Mouse (Mus musculus): ENCODE data around the gene Kcnh8. TPM values are rescaled to one million over a fixed set of nuclear protein-coding genes. Genes with fewer than 3 reads are reported as not detected.

The Kcnh8 gene
- not detected in 2 replicates for polyA plus RNA-seq (2015; fragmentation: Nextera tagmentation; extraction: Ambion mirVana)

- Histone ChIP-seq H3K9ac (no peak within 1 kb of the TSS), H3K4me2 (peak within 1 kb of the TSS; percentile 45; the same call in 1 of the 2 replicates), H3K4me3 (replicated peaks) (no peak within 1 kb of the TSS), H3K4me1 (replicated peaks) (no peaks in the 10 kb centered on the region), H3K36me3 (replicated peaks) (no peaks in the 10 kb centered on the region), H3K9me3 (replicated peaks) (no peaks in the 10 kb centered on the region), H3K27ac (replicated peaks) (no peak within 1 kb of the TSS), H3K27me3 (peaks cover 37% of the 10 kb centered on the region)
- ATAC-seq (ENCODE audit: insufficient read depth): no peak
- WGBS (ENCODE audit: insufficient replicate concordance): 2% methylated on average over 40 of the region's 40 CpGs
Measured at GRCm38 (mm10) chr17:52602093-52602780, at the start of gene Kcnh8. TSS of gene Kcnh8 (plus strand) at chr17:52602709.

- Histone ChIP-seq H3K27me3 (no peaks in the 10 kb centered on the region), H3K9ac (no peak overlapping the region), H3K4me3 (replicated peaks) (no peak overlapping the region), H3K9me3 (replicated peaks) (no peaks in the 10 kb centered on the region), H3K36me3 (replicated peaks) (no peaks in the 10 kb centered on the region), H3K4me1 (replicated peaks) (no peaks in the 10 kb centered on the region), H3K27ac (replicated peaks) (no peak overlapping the region), H3K4me2 (no peak overlapping the region)
- no peak for ATAC-seq (ENCODE audit: insufficient read depth)
- 20% methylated on average over 13 of the region's 13 CpGs for WGBS (ENCODE audit: insufficient replicate concordance)
Measured at GRCm38 (mm10) chr17:52559961-52560720, 42.4 kb upstream of the Kcnh8 start.

DNA sequence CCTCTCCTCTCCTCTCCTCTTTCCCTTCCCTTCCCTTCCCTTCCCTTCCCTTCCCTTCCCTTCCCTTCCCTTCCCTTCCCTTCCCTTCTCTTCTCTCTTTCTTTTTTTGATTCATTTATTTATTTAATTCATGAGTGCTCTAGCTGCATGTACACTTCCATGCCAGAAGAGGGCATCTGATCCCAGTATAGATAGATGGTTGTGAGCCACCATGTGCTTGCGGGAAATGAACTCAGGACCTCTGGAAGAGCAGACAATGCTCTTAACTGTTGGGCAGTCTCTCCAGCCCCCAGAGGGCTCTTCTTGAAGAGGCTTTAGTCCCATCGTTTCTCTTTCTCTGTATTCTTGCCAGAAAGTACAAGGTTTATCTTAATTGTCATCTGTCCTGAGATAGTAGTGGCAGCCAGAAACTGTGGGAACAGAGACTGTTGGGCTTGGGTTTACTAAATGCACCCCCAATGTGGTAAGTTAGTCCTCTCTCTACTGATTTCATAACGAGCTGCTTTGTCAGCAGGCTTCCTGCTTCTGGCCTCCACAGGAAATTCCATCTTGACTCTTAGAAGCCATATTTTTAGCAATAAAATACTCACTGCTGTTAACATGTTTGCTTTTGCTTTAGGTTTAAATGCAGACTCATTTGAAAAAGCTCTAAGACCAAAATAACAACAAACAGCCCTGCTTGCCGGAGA is 36.9 kb upstream of the Kcnh8 start:
- Histone ChIP-seq H3K9ac (no peak overlapping the region), H3K4me2 (no peak overlapping the region), H3K27me3 (no peaks in the 10 kb centered on the region), H3K9me3 (replicated peaks) (no peaks in the 10 kb centered on the region), H3K27ac (replicated peaks) (no peak overlapping the region), H3K36me3 (replicated peaks) (no peaks in the 10 kb centered on the region), H3K4me3 (replicated peaks) (no peak overlapping the region), H3K4me1 (replicated peaks) (no peaks in the 10 kb centered on the region)
- WGBS (ENCODE audit: insufficient replicate concordance): 24% methylated on average over 4 of the region's 4 CpGs
- ATAC-seq (ENCODE audit: insufficient read depth): no peak

DNA sequence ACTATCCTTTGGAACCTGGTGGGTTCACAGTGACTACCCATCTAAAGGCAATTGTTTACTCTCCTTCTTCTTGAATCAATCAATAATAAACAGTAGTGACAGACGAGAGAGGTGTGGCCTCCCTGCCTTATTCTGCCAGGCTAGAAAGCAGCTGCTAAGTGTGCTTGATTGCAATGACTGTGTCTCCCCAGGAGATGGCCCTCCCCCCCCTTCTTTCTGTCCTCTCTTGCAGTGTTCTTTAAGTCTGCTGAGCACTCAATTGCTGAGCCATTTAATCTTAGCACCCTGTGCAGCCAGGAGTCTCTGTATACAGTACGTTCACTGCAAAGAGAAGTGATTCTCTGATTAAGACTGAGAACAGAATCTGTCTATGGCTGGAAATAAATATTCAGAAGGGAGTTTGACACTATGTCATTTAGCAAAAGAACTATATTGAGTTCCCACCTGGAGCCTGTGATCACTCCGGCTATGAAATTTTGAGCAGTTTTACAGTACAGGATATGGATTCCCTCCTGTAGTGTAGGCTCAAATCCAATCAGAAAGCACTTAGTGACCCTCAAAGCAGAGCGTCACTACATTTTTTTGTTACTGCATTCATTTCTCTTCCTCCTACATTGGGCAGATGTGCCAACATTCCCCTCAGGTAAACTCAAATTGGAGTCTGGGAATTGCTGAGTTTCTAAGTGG is 32.8 kb upstream of the Kcnh8 start:
- Histone ChIP-seq H3K4me3 (replicated peaks) (no peak overlapping the region), H3K9ac (no peak overlapping the region), H3K27me3 (no peaks in the 10 kb centered on the region), H3K4me2 (no peak overlapping the region), H3K27ac (replicated peaks) (no peak overlapping the region), H3K4me1 (replicated peaks) (no peaks in the 10 kb centered on the region), H3K9me3 (replicated peaks) (no peaks in the 10 kb centered on the region), H3K36me3 (replicated peaks) (no peaks in the 10 kb centered on the region)
- no peak for ATAC-seq (ENCODE audit: insufficient read depth)
- WGBS (ENCODE audit: insufficient replicate concordance): 52% methylated on average over 4 of the region's 4 CpGs

DNA sequence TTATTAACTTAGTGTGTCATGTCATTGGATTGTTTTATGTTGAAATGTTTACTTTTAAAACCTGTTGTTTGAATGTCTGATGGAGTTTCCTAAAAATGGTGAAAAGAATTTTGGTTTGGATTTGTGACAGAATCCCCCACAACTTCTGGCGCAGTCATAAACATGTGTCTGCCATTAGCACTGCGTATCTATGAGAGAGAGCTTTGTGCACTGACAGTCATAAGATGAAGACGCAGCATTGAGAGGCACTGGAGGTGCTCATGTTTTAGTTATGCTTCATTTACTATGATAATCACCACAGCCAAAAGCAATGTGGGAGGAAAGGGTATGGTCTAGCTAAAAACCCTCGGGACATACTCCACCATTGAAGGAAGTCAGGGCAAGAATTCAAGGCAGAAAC is 30.3 kb upstream of the Kcnh8 start:
- H3K9ac ChIP-seq: no peak overlapping the region
- H3K4me1 ChIP-seq (replicated peaks): no peaks in the 10 kb centered on the region
- no peak for ATAC-seq (ENCODE audit: insufficient read depth)
- H3K4me3 ChIP-seq (replicated peaks): no peak overlapping the region
- H3K27ac ChIP-seq (replicated peaks): no peak overlapping the region
- no peaks in the 10 kb centered on the region for H3K36me3 ChIP-seq (replicated peaks)
- H3K4me2 ChIP-seq: no peak overlapping the region
- 74% methylated on average over 4 of the region's 4 CpGs for WGBS (ENCODE audit: insufficient replicate concordance)
- no peaks in the 10 kb centered on the region for H3K9me3 ChIP-seq (replicated peaks)
- H3K27me3 ChIP-seq: no peaks in the 10 kb centered on the region

DNA sequence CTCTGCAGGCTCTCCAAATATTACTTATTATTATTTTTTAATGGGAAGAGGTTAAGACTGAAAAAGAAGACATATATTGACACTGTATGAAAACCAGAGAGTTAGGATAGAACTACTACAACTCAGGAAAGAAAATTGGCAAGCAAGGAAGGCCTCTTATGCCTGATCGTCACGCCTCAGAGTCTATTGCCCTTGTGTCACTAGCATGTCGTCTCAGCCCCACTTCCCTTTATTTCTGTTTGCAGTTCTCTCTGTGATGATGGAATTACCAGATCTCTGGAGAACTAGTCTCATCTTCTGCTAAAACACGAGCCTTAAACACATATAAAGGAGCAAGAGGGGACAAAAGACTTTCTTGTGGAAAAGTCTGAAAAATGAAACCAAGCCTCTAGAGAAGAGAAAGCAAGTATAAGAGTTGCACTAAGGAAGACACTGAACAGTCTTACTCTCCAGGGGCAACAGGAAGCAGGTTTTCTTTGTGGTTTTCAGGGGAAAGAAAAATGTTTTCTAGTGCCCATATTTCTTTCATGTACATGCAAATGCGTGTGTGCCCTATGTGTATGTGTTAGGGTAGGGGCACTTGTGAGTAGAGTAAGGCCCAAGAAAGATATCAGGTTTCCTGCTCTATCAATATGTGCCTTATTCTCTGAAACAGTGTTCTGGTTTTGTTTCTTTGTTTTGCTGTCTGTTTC is 10.9 kb upstream of the Kcnh8 start:
- Histone ChIP-seq H3K9ac (no peak overlapping the region), H3K4me2 (no peak overlapping the region), H3K36me3 (replicated peaks) (no peaks in the 10 kb centered on the region), H3K27ac (replicated peaks) (no peak overlapping the region), H3K27me3 (no peaks in the 10 kb centered on the region), H3K4me3 (replicated peaks) (no peak overlapping the region), H3K9me3 (replicated peaks) (no peaks in the 10 kb centered on the region), H3K4me1 (replicated peaks) (no peaks in the 10 kb centered on the region)
- WGBS (ENCODE audit: insufficient replicate concordance): 15% methylated on average over 5 of the region's 5 CpGs
- ATAC-seq (ENCODE audit: insufficient read depth): no peak

DNA sequence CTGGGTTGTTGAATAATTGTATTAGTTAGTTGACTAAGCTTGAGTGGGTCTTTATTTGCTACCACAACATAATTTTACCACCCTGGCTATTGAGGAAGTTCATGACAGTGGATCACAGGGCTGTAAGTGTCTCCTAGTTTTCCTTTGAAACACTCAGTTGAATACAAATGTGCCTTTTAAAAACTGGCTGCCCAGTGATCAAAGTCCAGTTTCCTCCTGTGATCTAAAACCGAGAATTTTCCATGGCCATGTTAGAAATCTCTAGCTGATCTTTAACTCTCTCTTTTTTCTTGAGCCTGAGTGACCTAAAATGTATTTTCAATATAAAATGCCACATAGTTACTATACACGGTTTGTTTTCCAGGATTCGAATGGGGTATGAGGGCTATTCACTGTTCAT is 3.4 kb upstream of the Kcnh8 start:
- H3K27me3 ChIP-seq: peaks cover 37% of the 10 kb centered on the region
- 48% methylated on average over 3 of the region's 3 CpGs for WGBS (ENCODE audit: insufficient replicate concordance)
- H3K4me1 ChIP-seq (replicated peaks): no peaks in the 10 kb centered on the region

GRCm38 (mm10) chr17:52600882-52601371 is 1.6 kb upstream of the Kcnh8 start:
- H3K9me3 ChIP-seq (replicated peaks): no peaks in the 10 kb centered on the region
- no peak for ATAC-seq (ENCODE audit: insufficient read depth)
- H3K9ac ChIP-seq: no peak overlapping the region
- peak overlapping the region; percentile 45 for H3K4me2 ChIP-seq
- no peaks in the 10 kb centered on the region for H3K4me1 ChIP-seq (replicated peaks)
- H3K4me3 ChIP-seq (replicated peaks): peak overlapping the region; percentile 29
- no peak overlapping the region for H3K27ac ChIP-seq (replicated peaks)
- H3K27me3 ChIP-seq: peaks cover 37% of the 10 kb centered on the region
- H3K36me3 ChIP-seq (replicated peaks): no peaks in the 10 kb centered on the region
- 0% methylated on average over 22 of the region's 22 CpGs for WGBS (ENCODE audit: insufficient replicate concordance)

More for the DNA sequence above, 3.4 kb upstream of the Kcnh8 start:
- Histone ChIP-seq H3K4me3 (replicated peaks) (no peak overlapping the region), H3K36me3 (replicated peaks) (no peaks in the 10 kb centered on the region), H3K27ac (replicated peaks) (no peak overlapping the region), H3K4me2 (no peak overlapping the region), H3K9ac (no peak overlapping the region), H3K9me3 (replicated peaks) (no peaks in the 10 kb centered on the region)
- no peak for ATAC-seq (ENCODE audit: insufficient read depth)

GRCm38 (mm10) chr17:52602781-52603170 is 267 bp downstream of the Kcnh8 start:
- Histone ChIP-seq H3K9me3 (replicated peaks) (no peaks in the 10 kb centered on the region), H3K4me1 (replicated peaks) (no peaks in the 10 kb centered on the region), H3K4me3 (replicated peaks) (no peak overlapping the region), H3K9ac (no peak overlapping the region), H3K27ac (replicated peaks) (no peak overlapping the region), H3K4me2 (no peak overlapping the region), H3K36me3 (replicated peaks) (no peaks in the 10 kb centered on the region), H3K27me3 (peaks cover 37% of the 10 kb centered on the region)
- WGBS (ENCODE audit: insufficient replicate concordance): 3% methylated on average over 14 of the region's 14 CpGs
- ATAC-seq (ENCODE audit: insufficient read depth): no peak

GRCm38 (mm10) chr17:52603411-52603810 is 902 bp downstream of the Kcnh8 start:
- WGBS (ENCODE audit: insufficient replicate concordance): 6% methylated on average over 5 of the region's 5 CpGs
- ATAC-seq (ENCODE audit: insufficient read depth): no peak
- peaks cover 37% of the 10 kb centered on the region for H3K27me3 ChIP-seq

More at GRCm38 (mm10) chr17:52603411-52603810, 902 bp downstream of the Kcnh8 start:
- H3K4me2 ChIP-seq: no peak overlapping the region
- H3K27ac ChIP-seq (replicated peaks): no peak overlapping the region
- no peak overlapping the region for H3K9ac ChIP-seq
- H3K4me1 ChIP-seq (replicated peaks): no peaks in the 10 kb centered on the region
- no peaks in the 10 kb centered on the region for H3K36me3 ChIP-seq (replicated peaks)
- H3K4me3 ChIP-seq (replicated peaks): no peak overlapping the region
- no peaks in the 10 kb centered on the region for H3K9me3 ChIP-seq (replicated peaks)
